Mouse (Mus musculus): Measurements from ENCODE around the gene Hs3st1. TPM values are rescaled to one million over a fixed set of nuclear protein-coding genes. Genes with fewer than 3 reads are reported as not detected.

The Hs3st1 gene
- polyA plus RNA-seq, 1 experiment from 2014 or later, result 50.8 TPM

DNA sequence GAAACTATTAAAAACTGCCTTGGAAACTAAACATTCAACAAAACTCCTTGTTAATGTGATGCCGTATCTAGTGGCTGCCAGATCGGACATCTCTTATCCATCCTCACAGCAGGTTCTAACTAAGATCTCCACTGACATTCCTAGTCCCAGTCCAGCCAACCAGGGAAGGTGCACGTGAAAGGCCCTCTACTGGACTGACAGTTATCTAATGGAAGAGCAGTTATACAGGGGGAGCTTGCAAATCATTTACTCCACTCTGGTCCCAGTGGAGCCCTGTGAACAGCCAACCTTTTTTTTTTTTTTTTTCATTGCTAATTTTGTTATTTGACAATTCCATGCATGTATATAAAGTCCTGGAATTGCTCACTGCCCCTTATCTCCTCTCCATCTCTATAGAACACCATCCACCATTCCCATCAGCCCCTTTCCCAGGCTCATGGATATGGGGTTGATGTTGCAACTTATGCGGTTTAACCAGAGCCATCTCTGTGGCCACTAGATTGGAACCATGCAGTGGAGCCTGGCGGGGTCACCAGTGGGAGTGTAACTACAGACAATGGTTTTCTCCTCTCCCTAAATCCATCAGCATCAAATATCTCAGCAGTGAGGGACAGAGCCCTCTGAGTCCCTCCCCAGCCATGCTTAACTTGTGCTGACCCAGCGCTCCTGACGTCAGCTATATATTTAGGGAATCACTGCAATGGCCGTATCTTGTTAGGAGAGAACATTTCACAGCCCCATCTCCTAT is 120.8 kb downstream of the Hs3st1 start:
- no peak for ATAC-seq (ENCODE audit: low read depth)
- no peaks in the 10 kb centered on the region for H3K36me3 ChIP-seq (ENCODE audit: control insufficient read depth, insufficient read depth, low read length)

DNA sequence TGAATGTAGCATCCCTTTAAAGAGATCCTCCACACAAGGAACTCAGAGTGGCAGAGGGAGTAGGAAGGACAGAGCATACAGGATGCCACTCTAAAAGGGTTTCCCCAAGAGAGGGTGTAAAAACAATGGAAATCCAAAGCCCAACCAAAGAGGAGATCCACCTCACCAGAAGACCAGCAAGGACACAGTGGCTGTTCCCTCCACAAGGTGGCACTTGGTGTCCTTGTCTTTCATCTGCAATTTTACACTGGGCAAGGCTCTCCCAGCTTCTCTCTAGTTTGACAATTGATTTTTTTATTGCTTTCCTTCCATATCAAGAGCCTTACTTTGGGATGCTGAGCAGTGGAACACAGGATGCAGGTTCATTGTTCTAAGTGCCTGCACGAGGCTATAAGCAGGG is 122.1 kb downstream of the Hs3st1 start:
- Histone ChIP-seq H3K4me2 (ENCODE audit: low read depth, low read length) (no peak overlapping the region), H3K27me3 (ENCODE audit: control insufficient read depth, insufficient read depth, low read length) (no peaks in the 10 kb centered on the region), H3K4me3 (ENCODE audit: low read depth, low read length) (no peak overlapping the region), H3K9ac (replicated peaks; ENCODE audit: low read depth, low read length) (no peak overlapping the region), H3K9me3 (ENCODE audit: control insufficient read depth, low read length) (no peaks in the 10 kb centered on the region), H3K36me3 (ENCODE audit: control insufficient read depth, insufficient read depth, low read length) (no peaks in the 10 kb centered on the region), H3K27ac (ENCODE audit: low read depth, low read length) (no peak overlapping the region), H3K4me1 (ENCODE audit: control insufficient read depth, insufficient read depth, low read length) (no peaks in the 10 kb centered on the region)
- no peak for ATAC-seq (ENCODE audit: low read depth)
- WGBS, result 67% methylated on average over 1 of the region's 1 CpGs

More for the DNA sequence above, 120.8 kb downstream of the Hs3st1 start:
- H3K4me3 ChIP-seq (ENCODE audit: low read depth, low read length), result no peak overlapping the region
- H3K27ac ChIP-seq (ENCODE audit: low read depth, low read length), result no peak overlapping the region
- H3K4me2 ChIP-seq (ENCODE audit: low read depth, low read length), result no peak overlapping the region
- H3K9me3 ChIP-seq (ENCODE audit: control insufficient read depth, low read length), result no peaks in the 10 kb centered on the region
- WGBS, result 91% methylated on average over 8 of the region's 8 CpGs
- H3K4me1 ChIP-seq (ENCODE audit: control insufficient read depth, insufficient read depth, low read length), result no peaks in the 10 kb centered on the region; the same call in 1 of the 2 replicates
- H3K27me3 ChIP-seq (ENCODE audit: control insufficient read depth, insufficient read depth, low read length), result no peaks in the 10 kb centered on the region
- no peak overlapping the region for H3K9ac ChIP-seq (replicated peaks; ENCODE audit: low read depth, low read length)

DNA sequence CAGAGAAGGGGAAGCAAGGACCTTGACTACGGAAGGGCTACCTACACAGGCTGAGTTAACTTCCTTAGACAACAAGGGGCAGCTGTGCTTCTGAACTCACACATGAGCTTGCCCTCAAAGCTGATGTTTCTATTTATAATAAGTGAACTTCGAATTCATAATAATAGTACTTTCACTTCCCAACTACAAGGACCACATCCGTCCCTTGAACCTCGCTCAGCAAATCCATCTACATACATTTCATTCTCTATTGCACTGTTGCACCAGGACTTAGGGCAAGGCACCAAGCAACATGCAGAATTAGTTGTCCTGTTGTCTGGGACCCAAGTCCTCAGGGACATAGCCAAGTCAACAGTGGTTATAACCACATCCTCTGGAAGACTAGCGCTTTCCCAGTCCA is 124.4 kb downstream of the Hs3st1 start:
- no peak for ATAC-seq (ENCODE audit: low read depth)
- H3K4me1 ChIP-seq (ENCODE audit: control insufficient read depth, insufficient read depth, low read length), result no peaks in the 10 kb centered on the region
- WGBS, result 91% methylated on average over 5 of the region's 5 CpGs

DNA sequence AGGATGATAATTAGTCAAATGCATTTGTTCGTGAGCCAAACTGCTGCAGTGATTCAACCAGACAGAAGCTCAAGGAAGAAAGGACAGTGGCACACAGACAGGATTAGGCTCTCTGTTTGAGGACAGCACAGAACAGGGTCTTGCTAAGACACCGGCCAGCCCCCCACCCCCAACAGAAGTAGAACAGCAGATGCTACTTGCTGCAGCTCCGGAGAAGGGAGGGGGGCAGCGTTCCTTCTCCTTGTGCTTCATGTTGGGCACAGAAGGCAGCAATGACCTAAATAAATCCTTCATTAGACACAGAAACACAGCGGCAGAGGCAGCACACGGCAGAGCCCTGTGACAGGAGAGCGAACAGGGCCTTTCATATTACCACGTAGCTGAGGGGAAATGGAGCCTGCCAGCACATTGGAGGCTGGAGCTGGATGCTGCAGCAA is 130.2 kb downstream of the Hs3st1 start:
- Histone ChIP-seq H3K9ac (replicated peaks; ENCODE audit: low read depth, low read length) (no peak overlapping the region), H3K4me3 (ENCODE audit: low read depth, low read length) (no peak overlapping the region), H3K9me3 (ENCODE audit: control insufficient read depth, low read length) (no peaks in the 10 kb centered on the region), H3K4me1 (ENCODE audit: control insufficient read depth, insufficient read depth, low read length) (0 out of 2 replicates have a peak, but pooled peaks cover 4% of the 10 kb centered on the region), H3K36me3 (ENCODE audit: control insufficient read depth, insufficient read depth, low read length) (no peaks in the 10 kb centered on the region), H3K27me3 (ENCODE audit: control insufficient read depth, insufficient read depth, low read length) (no peaks in the 10 kb centered on the region), H3K27ac (ENCODE audit: low read depth, low read length) (no peak overlapping the region), H3K4me2 (ENCODE audit: low read depth, low read length) (no peak overlapping the region)
- 47% methylated on average over 8 of the region's 8 CpGs for WGBS
- ATAC-seq (ENCODE audit: low read depth), result peak; percentile 60; the same call in 1 of the 2 replicates

More for the DNA sequence above, 124.4 kb downstream of the Hs3st1 start:
- H3K9me3 ChIP-seq (ENCODE audit: control insufficient read depth, low read length), result no peaks in the 10 kb centered on the region
- H3K9ac ChIP-seq (replicated peaks; ENCODE audit: low read depth, low read length), result no peak overlapping the region
- H3K36me3 ChIP-seq (ENCODE audit: control insufficient read depth, insufficient read depth, low read length), result no peaks in the 10 kb centered on the region
- H3K4me3 ChIP-seq (ENCODE audit: low read depth, low read length), result no peak overlapping the region
- H3K27ac ChIP-seq (ENCODE audit: low read depth, low read length), result no peak overlapping the region; the same call in 1 of the 2 replicates
- H3K27me3 ChIP-seq (ENCODE audit: control insufficient read depth, insufficient read depth, low read length), result no peaks in the 10 kb centered on the region
- no peak overlapping the region for H3K4me2 ChIP-seq (ENCODE audit: low read depth, low read length)

DNA sequence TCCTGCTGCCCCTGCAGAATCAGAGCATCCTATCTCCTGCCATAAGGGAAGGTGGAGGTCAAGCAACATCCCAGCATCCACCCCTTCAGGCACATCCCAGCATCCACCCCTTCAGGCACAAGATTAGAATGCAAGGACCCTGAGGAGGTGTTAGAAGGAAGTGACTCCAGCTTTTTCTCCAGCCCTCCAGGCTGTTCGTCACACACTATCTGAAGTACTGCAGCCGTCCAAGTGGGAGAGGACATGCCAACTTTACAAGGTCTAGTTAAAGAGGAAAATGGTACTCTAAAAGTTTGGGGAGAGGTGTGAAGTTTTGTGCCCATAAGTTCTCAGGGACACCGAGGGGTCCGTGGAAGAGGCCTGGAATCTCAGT is 131.1 kb downstream of the Hs3st1 start:
- 81% methylated on average over 4 of the region's 4 CpGs for WGBS
- ATAC-seq (ENCODE audit: low read depth), result no peak
- H3K27me3 ChIP-seq (ENCODE audit: control insufficient read depth, insufficient read depth, low read length), result no peaks in the 10 kb centered on the region
- no peak overlapping the region for H3K9ac ChIP-seq (replicated peaks; ENCODE audit: low read depth, low read length)
- H3K36me3 ChIP-seq (ENCODE audit: control insufficient read depth, insufficient read depth, low read length), result no peaks in the 10 kb centered on the region
- H3K4me2 ChIP-seq (ENCODE audit: low read depth, low read length), result no peak overlapping the region
- 0 out of 2 replicates have a peak, but pooled peaks cover 4% of the 10 kb centered on the region for H3K4me1 ChIP-seq (ENCODE audit: control insufficient read depth, insufficient read depth, low read length)
- H3K9me3 ChIP-seq (ENCODE audit: control insufficient read depth, low read length), result no peaks in the 10 kb centered on the region
- H3K27ac ChIP-seq (ENCODE audit: low read depth, low read length), result no peak overlapping the region
- H3K4me3 ChIP-seq (ENCODE audit: low read depth, low read length), result no peak overlapping the region

DNA sequence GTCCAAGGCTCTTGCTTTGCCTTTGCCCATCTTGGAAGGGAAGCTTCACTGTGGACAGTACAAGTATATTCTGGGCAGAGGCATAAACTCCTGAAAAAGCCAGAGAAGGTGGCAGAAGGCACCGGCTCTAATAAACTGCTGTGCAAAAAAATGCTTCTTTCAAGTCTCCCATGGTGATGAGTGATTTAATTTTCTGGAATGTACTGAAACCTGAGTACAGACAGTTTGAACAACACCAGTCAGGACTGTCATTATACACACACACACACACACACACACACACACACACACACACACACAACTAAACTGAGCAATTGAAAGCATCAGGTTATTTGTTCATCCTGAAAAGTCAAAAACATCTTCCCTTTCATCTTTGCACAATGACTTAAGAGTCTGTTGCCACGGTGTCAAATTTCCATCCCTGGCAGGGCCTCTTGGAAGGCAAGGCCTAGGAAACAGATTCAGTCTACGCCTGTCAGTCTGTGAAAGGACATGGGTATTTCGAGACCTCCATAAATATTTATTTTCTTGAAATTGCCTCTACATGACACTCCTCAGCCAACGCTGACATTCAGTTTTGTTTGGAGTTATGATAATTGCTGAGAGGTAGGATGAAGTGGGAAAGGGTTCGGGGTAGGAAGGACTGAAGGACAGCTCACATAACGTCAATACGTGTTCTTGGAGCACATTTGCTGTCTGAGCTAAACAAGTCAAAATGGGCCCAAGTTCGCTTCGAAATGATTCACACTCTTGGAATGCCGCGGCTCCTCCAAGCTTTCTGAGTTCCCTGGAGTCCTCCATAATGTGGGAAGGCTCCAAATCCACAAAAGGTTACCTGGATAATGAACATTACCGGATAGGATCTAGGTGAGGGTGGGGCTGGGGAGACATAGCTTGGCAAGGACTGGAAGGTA is 131.7 kb downstream of the Hs3st1 start:
- Histone ChIP-seq H3K4me2 (ENCODE audit: low read depth, low read length) (no peak overlapping the region), H3K4me1 (ENCODE audit: control insufficient read depth, insufficient read depth, low read length) (0 out of 2 replicates have a peak, but pooled peaks cover 4% of the 10 kb centered on the region), H3K36me3 (ENCODE audit: control insufficient read depth, insufficient read depth, low read length) (no peaks in the 10 kb centered on the region), H3K27ac (ENCODE audit: low read depth, low read length) (no peak overlapping the region), H3K27me3 (ENCODE audit: control insufficient read depth, insufficient read depth, low read length) (no peaks in the 10 kb centered on the region), H3K4me3 (ENCODE audit: low read depth, low read length) (no peak overlapping the region), H3K9ac (replicated peaks; ENCODE audit: low read depth, low read length) (no peak overlapping the region), H3K9me3 (ENCODE audit: control insufficient read depth, low read length) (no peaks in the 10 kb centered on the region)
- no peak for ATAC-seq (ENCODE audit: low read depth)
- 73% methylated on average over 13 of the region's 13 CpGs for WGBS

DNA sequence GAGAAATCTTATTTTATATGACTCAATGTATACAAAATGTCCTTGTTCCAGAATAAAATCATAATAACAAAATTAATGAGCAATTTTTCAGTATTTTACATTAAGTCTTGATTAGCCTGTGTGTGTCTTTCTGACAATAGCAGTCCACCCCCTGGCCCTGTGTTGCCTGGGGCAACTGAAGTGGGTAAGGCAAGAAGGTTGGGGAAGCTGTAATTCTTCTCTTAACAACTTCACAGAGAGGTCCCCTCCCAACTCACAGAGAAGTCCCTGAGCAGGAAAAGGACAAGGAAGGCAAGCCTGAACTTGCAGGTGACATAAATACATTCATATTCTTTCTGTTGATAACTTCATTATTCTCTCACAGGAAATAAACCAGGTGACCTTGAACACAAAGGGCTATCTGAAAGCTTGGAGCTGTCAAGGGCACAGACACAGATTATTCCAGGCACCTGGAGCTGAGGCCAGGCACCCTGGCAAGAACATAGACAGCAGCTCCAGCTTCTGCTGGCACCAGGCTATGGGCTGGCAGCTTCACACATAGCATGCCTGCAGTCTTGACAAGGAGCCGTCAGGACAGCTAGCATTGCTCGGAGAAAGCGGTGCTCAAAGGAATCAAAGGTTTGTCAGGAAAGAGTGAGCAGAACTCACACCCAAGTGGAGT is 134.9 kb downstream of the Hs3st1 start:
- no peak for ATAC-seq (ENCODE audit: low read depth)
- WGBS, result 78% methylated on average over 3 of the region's 3 CpGs
- Histone ChIP-seq H3K27ac (ENCODE audit: low read depth, low read length) (no peak overlapping the region), H3K27me3 (ENCODE audit: control insufficient read depth, insufficient read depth, low read length) (no peaks in the 10 kb centered on the region), H3K4me2 (ENCODE audit: low read depth, low read length) (no peak overlapping the region), H3K4me1 (ENCODE audit: control insufficient read depth, insufficient read depth, low read length) (0 out of 2 replicates have a peak, but pooled peaks cover 4% of the 10 kb centered on the region), H3K9me3 (ENCODE audit: control insufficient read depth, low read length) (no peaks in the 10 kb centered on the region), H3K9ac (replicated peaks; ENCODE audit: low read depth, low read length) (no peak overlapping the region), H3K4me3 (ENCODE audit: low read depth, low read length) (no peak overlapping the region), H3K36me3 (ENCODE audit: control insufficient read depth, insufficient read depth, low read length) (no peaks in the 10 kb centered on the region)

DNA sequence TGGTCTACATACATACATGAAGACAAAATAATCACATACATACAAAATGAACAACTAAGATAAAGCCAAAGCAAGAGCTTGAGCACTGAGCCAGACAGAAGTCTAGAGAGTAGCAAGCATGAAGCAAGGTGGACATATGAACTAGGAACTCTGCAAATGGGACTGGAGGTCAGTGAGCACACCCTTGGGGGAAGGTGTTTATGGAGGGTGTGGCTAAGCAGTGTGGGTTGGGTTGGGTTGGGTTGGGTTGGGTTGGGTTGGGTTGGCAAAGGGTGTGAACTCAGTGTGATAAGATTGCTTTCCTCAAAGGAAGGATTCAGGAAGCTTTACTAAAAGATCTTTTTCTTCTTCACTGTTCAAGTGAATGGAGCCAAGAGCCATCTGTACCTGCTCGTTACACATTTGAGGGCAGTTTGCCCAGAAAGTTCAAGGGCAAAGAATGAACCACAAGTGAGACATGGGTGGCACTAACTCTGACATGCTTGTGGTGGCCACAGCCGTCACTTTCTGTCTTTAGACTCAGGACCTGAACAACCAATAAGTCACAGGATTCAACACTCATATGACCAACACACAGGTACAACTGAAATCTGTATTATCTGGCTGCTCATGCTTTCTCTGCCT is 137.8 kb downstream of the Hs3st1 start:
- 82% methylated on average over 2 of the region's 2 CpGs for WGBS
- H3K4me2 ChIP-seq (ENCODE audit: low read depth, low read length), result no peak overlapping the region
- H3K4me3 ChIP-seq (ENCODE audit: low read depth, low read length), result no peak overlapping the region
- no peaks in the 10 kb centered on the region for H3K9me3 ChIP-seq (ENCODE audit: control insufficient read depth, low read length)
- no peaks in the 10 kb centered on the region for H3K27me3 ChIP-seq (ENCODE audit: control insufficient read depth, insufficient read depth, low read length)
- H3K4me1 ChIP-seq (ENCODE audit: control insufficient read depth, insufficient read depth, low read length), result no peaks in the 10 kb centered on the region
- H3K27ac ChIP-seq (ENCODE audit: low read depth, low read length), result no peak overlapping the region
- no peaks in the 10 kb centered on the region for H3K36me3 ChIP-seq (ENCODE audit: control insufficient read depth, insufficient read depth, low read length)
- ATAC-seq (ENCODE audit: low read depth), result no peak
- no peak overlapping the region for H3K9ac ChIP-seq (replicated peaks; ENCODE audit: low read depth, low read length)

Measured in neural tube, embryonic 14.5 days (tissue).